Mouse (Mus musculus) liver, embryonic 16.5 days (tissue): ENCODE measurements around the gene Psat1. TPM values are rescaled to one million over a fixed set of nuclear protein-coding genes. Genes with fewer than 3 reads are reported as not detected.

Source experiments
- ATAC-seq: fragments of 200-750 bp; cut with Nextera tagmentation; 2 replicates; pipeline ENCODE4 v1.8.0; 2017; ENCODE audit warnings: low read depth, mild to moderate bottlenecking, moderate number of reproducible peaks, moderate library complexity
- H3K27ac ChIP-seq: fragments of 300-500 bp; sonication (generic); 2 replicates; pipeline ENCODE4 v1.5.1; 2014; ENCODE audit warnings: mild to moderate bottlenecking, low read length
- H3K27me3 ChIP-seq: fragments of 300-500 bp; sonication (generic); 2 replicates; pipeline ENCODE4 v1.6.1; 2014; ENCODE audit warnings: low read depth, low read length, mixed read lengths; ENCODE audit not compliant: control insufficient read depth, insufficient read depth
- H3K36me3 ChIP-seq: fragments of 300-500 bp; sonication (generic); 2 replicates; pipeline ENCODE4 v1.6.1; 2014; ENCODE audit warnings: mild to moderate bottlenecking; ENCODE audit not compliant: control insufficient read depth, insufficient read depth
- H3K4me1 ChIP-seq: fragments of 300-500 bp; sonication (generic); 2 replicates; pipeline ENCODE4 v1.6.1; 2014; ENCODE audit warnings: low read depth, low read length, mixed read lengths; ENCODE audit not compliant: control insufficient read depth
- H3K4me2 ChIP-seq: fragments of 300-500 bp; sonication (generic); 2 replicates; pipeline ENCODE4 v1.6.1; 2014; ENCODE audit warnings: low read depth, low read length, mixed read lengths
- H3K4me3 ChIP-seq: fragments of 300-500 bp; sonication (generic); 2 replicates; pipeline ENCODE4 v1.5.1; 2014; ENCODE audit warnings: low read depth, mild to moderate bottlenecking, low read length
- H3K9ac ChIP-seq: fragments of 300-500 bp; sonication (generic); 2 replicates; pipeline ENCODE4 v1.6.1; 2014; ENCODE audit warnings: low read depth, low read length
- H3K9me3 ChIP-seq: fragments of 300-500 bp; sonication (generic); replicated peaks from 2 replicates; pipeline ENCODE4 v1.6.1; 2016; ENCODE audit warnings: low read length; ENCODE audit not compliant: control insufficient read depth
- WGBS: fragments of 180-500 bp; shearing (Covaris S2); extraction: QIAGEN DNeasy Blood & Tissue Kit; methylation state at CpG from one replicate; pipeline ENCODE4 v1.1.7; 2014; ENCODE audit not compliant: insufficient replicate concordance; 5-methylcytosine and 5-hydroxymethylcytosine counted together
- polyA plus RNA-seq: library from polyadenylated mRNA; unstranded; fragments of >200 nt; fragmentation: Nextera tagmentation; extraction: Ambion mirVana; gene quantifications from 2 replicates; pipeline ENCODE4 v1.2.1, GENCODE M21; 2015

Psat1 gene
- polyA plus RNA-seq, 1 experiment from 2014 or later = 258 TPM

- no peaks in the 10 kb centered on the region for H3K27me3 ChIP-seq
- WGBS = 69% methylated on average over 11 of the region's 11 CpGs
Observed at GRCm38 (mm10) chr19:15942421-15943116, 4.6 kb downstream of the Psat1 start.

GRCm38 (mm10) chr19:15941399-15941798, 5.7 kb downstream of the Psat1 start:
- no peaks in the 10 kb centered on the region for H3K4me1 ChIP-seq
- no peak overlapping the region for H3K4me2 ChIP-seq
- no peaks in the 10 kb centered on the region for H3K27me3 ChIP-seq
- no peak overlapping the region for H3K4me3 ChIP-seq
- no peaks in the 10 kb centered on the region for H3K9me3 ChIP-seq
- peak overlapping the region; percentile 82 for H3K27ac ChIP-seq
- ATAC-seq = peak; percentile 86
- no peaks in the 10 kb centered on the region for H3K36me3 ChIP-seq
- WGBS = 60% methylated on average over 8 of the region's 8 CpGs
- no peak overlapping the region for H3K9ac ChIP-seq

More at GRCm38 (mm10) chr19:15942421-15943116, 4.6 kb downstream of the Psat1 start:
- ATAC-seq = no peak
- Histone ChIP-seq H3K4me3 (no peak overlapping the region), H3K27ac (peak overlapping the region; percentile 82), H3K4me1 (no peaks in the 10 kb centered on the region), H3K9ac (no peak overlapping the region), H3K36me3 (no peaks in the 10 kb centered on the region), H3K4me2 (no peak overlapping the region), H3K9me3 (no peaks in the 10 kb centered on the region)

DNA sequence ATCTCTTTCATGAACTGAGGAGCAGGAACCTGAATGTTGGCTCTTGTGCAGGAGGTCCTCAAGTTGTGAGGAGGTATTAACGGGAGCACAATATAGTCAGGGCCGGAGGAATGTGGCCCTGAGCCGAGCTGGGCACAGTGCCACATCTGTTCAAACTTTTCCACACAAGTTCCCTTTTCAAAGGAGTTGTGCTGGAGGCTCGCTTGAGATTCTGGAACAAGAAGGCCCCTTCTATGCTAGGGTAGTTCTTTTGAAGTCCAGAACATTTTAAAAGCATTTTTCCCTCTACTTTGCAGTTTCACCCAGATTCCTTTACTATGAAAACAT, 21.5 kb downstream of the Psat1 start:
- H3K27me3 ChIP-seq = no peaks in the 10 kb centered on the region
- ATAC-seq = 0 out of 2 replicates have a peak, but pooled peaks have one; percentile 0
- H3K9me3 ChIP-seq = no peaks in the 10 kb centered on the region
- WGBS = 28% methylated on average over 4 of the region's 4 CpGs
- H3K4me1 ChIP-seq = peaks cover 17% of the 10 kb centered on the region
- peak overlapping the region; percentile 74 for H3K9ac ChIP-seq
- H3K27ac ChIP-seq = peak overlapping the region; percentile 91
- H3K4me3 ChIP-seq = peak overlapping the region; percentile 82
- H3K36me3 ChIP-seq = no peaks in the 10 kb centered on the region
- H3K4me2 ChIP-seq = peak overlapping the region; percentile 93

DNA sequence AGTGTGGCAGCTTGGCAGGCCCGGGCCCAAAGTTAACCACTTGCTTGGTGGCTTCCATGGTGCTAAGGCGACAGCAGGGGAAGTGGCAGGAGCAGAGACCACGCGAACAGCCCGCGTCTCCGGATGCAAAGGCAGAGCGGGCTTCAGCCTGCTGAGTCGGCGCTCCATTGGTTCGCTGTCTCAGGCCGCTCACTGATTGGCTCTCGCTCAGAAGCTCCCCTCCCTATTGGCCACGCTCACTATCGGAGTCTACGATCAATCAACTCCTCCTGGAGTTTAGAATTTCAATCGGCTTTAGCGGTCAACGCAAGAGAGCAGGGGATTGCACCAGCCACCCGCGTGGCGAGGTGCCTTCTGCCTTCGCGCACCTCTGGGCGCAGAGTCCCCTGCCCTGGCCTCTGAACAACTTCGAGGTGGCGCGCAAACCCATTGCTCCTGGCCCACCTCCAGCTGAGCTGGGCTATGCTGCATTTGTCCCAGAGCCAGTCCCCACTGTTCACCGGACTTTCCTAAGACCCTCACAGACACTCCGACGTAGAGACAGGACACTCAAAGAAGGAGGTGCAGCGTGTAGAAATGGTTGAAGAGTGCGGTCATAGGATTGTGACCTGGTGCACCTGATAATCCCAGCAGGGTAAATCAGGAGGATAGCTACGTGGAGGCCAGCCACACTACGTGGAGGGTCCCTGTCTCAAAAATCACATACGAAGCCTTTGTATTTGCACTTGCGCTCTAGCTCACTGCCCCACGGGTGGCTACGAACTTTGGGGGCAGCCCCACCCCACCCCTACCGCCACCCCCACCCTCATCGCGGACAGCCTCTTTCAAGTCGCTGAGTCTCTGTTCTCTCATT, 22.0 kb downstream of the Psat1 start:
- 6% methylated on average over 43 of the region's 43 CpGs for WGBS
- H3K4me2 ChIP-seq = peak overlapping the region; percentile 93

GRCm38 (mm10) chr19:15924181-15924865, 22.8 kb downstream of the Psat1 start:
- no peaks in the 10 kb centered on the region for H3K27me3 ChIP-seq
- 0% methylated on average over 46 of the region's 46 CpGs for WGBS
- H3K4me1 ChIP-seq = peaks cover 17% of the 10 kb centered on the region
- peak; percentile 62 for ATAC-seq
- H3K27ac ChIP-seq = peak overlapping the region; percentile 94
- H3K4me3 ChIP-seq = peak overlapping the region; percentile 82
- peak overlapping the region; percentile 93 for H3K4me2 ChIP-seq
- peaks cover 3% of the 10 kb centered on the region for H3K36me3 ChIP-seq
- peak overlapping the region; percentile 79 for H3K9ac ChIP-seq
- H3K9me3 ChIP-seq = no peaks in the 10 kb centered on the region

More for the DNA sequence above, 22.0 kb downstream of the Psat1 start:
- Histone ChIP-seq H3K9ac (peak overlapping the region; percentile 79), H3K4me3 (peak overlapping the region; percentile 82), H3K4me1 (peaks cover 17% of the 10 kb centered on the region), H3K27ac (peak overlapping the region; percentile 94), H3K36me3 (no peaks in the 10 kb centered on the region), H3K27me3 (no peaks in the 10 kb centered on the region), H3K9me3 (no peaks in the 10 kb centered on the region)
- peak; percentile 95 for ATAC-seq

GRCm38 (mm10) chr19:15923426-15923825, 23.7 kb downstream of the Psat1 start:
- WGBS = 1% methylated on average over 9 of the region's 9 CpGs
- no peaks in the 10 kb centered on the region for H3K9me3 ChIP-seq
- H3K4me1 ChIP-seq = peaks cover 17% of the 10 kb centered on the region
- peak overlapping the region; percentile 94 for H3K27ac ChIP-seq
- peak overlapping the region; percentile 93 for H3K4me2 ChIP-seq
- ATAC-seq = peak; percentile 8; the same call in 1 of the 2 replicates
- H3K36me3 ChIP-seq = peaks cover 7% of the 10 kb centered on the region
- no peaks in the 10 kb centered on the region for H3K27me3 ChIP-seq
- peak overlapping the region; percentile 82 for H3K4me3 ChIP-seq
- H3K9ac ChIP-seq = peak overlapping the region; percentile 79

- Histone ChIP-seq H3K4me2 (no peak overlapping the region), H3K36me3 (peaks cover 30% of the 10 kb centered on the region), H3K4me1 (peaks cover 8% of the 10 kb centered on the region), H3K27ac (no peak overlapping the region), H3K9me3 (no peaks in the 10 kb centered on the region), H3K4me3 (no peak overlapping the region), H3K9ac (no peak overlapping the region), H3K27me3 (no peaks in the 10 kb centered on the region)
- 87% methylated on average over 7 of the region's 7 CpGs for WGBS
- no peak for ATAC-seq
Observed at GRCm38 (mm10) chr19:15919336-15919735, 27.8 kb downstream of the Psat1 start.

- peaks cover 2% of the 10 kb centered on the region for H3K4me1 ChIP-seq
- 85% methylated on average over 7 of the region's 7 CpGs for WGBS
- H3K36me3 ChIP-seq = peaks cover 40% of the 10 kb centered on the region
Observed at GRCm38 (mm10) chr19:15918111-15918510, 29.0 kb downstream of the Psat1 start.

More at GRCm38 (mm10) chr19:15918111-15918510, 29.0 kb downstream of the Psat1 start:
- H3K9ac ChIP-seq = no peak overlapping the region
- no peaks in the 10 kb centered on the region for H3K27me3 ChIP-seq
- no peak for ATAC-seq
- H3K9me3 ChIP-seq = no peaks in the 10 kb centered on the region
- H3K4me3 ChIP-seq = no peak overlapping the region
- H3K27ac ChIP-seq = no peak overlapping the region
- H3K4me2 ChIP-seq = no peak overlapping the region
